Mouse (Mus musculus) urinary bladder, postnatal 4 days (tissue): ENCODE measurements around the gene St6galnac3.

Experiments used
- DNase-seq, 2 experiments: peaks; one replicate each; pipeline ENCODE4 v3.0.0; 2021 to 2022; ENCODE audit warnings: low spot score in 2 of 2

Gene St6galnac3

GRCm38 (mm10) chr3:153287564-153287963 lies 437.4 kb downstream of the St6galnac3 start:
- no peak for DNase-seq

- no peak for DNase-seq
These were observed 437.9 kb downstream of the St6galnac3 start for GRCm38 (mm10) chr3:153287081-153287480.

- DNase-seq = no peak
These were observed 442.7 kb downstream of the St6galnac3 start for GRCm38 (mm10) chr3:153282123-153282765.

DNA sequence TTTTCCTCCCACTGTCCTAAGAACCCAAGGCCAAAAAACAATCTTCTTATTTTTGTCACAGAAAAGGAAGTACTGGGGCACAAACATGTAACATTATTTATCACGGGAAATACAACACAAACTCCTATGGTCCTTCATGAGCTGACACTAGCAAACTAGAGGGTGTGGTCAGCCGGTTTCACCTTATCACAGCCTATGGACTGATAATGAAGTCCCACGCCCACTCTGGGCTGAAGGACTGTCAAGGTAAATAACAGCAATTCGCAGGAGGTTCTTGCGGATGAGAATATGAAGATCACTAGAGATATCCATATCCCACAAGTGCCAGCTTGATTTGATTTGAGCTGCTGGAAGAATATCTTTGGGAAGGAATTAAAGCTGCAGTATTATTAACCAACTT lies 446.7 kb downstream of the St6galnac3 start:
- no peak for DNase-seq

GRCm38 (mm10) chr3:153277389-153277999 lies 447.5 kb downstream of the St6galnac3 start:
- DNase-seq = no peak

GRCm38 (mm10) chr3:153276830-153277388 lies 448.1 kb downstream of the St6galnac3 start:
- DNase-seq = no peak

DNA sequence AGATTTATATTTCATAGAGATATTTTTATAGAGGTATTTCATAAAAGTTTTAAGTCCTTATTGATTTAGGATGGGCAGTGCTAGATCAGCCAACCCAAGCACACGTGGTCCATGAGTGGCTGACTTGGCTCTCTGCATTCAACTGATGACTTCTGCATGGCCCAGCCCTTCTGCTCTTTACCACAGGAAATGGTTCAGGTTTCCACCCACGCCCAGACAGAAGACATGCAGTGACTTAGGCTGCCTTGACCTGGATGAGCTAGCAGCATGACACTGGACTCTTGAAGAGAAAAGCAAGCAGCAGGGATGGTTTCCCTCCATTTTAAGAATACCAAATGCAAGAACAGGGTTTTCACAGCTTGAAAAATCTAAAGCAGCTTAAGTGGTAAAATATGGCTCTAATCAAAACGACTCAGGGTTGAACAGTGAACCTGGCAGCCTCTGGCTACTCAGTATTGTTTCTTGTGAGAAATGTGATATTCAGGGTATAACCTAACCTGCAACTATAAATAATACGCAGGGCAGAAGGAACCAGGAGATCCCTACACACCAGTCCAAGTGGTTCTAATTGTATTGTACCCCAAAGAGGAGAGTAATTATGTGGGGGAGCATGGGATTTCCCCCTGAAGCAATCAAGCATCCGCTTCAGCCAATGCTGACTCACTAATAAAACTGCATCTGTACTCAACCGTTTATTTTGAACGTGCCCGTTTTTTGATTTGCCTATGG lies 448.7 kb downstream of the St6galnac3 start:
- DNase-seq = no peak

GRCm38 (mm10) chr3:153272241-153272640 lies 452.7 kb downstream of the St6galnac3 start:
- DNase-seq = no peak

- DNase-seq = no peak
These were observed 457.6 kb downstream of the St6galnac3 start for GRCm38 (mm10) chr3:153267397-153267796.

- DNase-seq = no peak
These were observed 463.0 kb downstream of the St6galnac3 start for GRCm38 (mm10) chr3:153261985-153262384.

- DNase-seq = no peak
These were observed 464.6 kb downstream of the St6galnac3 start for GRCm38 (mm10) chr3:153260225-153260933.

DNA sequence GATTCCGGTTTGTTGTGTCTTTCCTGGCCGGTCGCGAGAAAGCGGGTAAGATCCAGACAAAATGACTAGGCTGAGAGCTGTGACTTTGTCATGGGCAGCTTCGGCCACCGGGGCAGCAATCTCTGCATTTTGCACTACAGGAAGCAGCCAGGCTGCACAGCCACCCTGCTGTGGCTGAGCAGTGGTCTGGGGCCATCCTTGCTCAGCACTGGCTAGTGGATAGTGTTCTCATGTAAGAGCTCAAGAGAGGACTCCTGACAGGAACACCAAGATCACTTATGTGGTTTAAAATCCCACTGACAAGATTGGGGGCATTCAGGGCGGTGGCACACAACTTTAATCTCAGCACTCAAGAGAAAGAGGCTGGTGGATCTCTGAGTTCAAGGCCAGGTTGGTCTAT lies 469.1 kb downstream of the St6galnac3 start:
- DNase-seq = no peak

- DNase-seq = no peak
These were observed 473.3 kb downstream of the St6galnac3 start for GRCm38 (mm10) chr3:153251653-153252052.

GRCm38 (mm10) chr3:153250598-153251257 lies 474.2 kb downstream of the St6galnac3 start:
- peak; percentile 52 to 71 for DNase-seq

DNA sequence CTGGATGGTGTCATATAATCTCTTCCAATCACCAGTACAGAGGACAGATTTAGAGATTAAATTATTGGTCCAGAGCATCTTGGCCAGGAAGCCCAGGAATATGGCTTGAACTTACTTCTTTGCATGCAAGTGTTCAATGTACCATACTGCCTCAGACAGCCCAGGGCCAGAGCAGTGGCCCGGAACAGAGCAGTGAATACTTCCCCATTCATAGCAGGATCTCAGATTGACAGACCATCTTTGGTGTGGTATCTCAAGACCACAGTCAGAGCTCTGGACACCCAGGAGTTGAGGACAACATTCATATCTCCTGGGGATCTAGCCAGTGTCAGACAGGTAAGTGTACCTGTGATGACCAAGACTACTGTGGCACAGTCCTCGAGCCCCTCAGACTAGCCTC lies 476.1 kb downstream of the St6galnac3 start:
- no peak for DNase-seq

DNA sequence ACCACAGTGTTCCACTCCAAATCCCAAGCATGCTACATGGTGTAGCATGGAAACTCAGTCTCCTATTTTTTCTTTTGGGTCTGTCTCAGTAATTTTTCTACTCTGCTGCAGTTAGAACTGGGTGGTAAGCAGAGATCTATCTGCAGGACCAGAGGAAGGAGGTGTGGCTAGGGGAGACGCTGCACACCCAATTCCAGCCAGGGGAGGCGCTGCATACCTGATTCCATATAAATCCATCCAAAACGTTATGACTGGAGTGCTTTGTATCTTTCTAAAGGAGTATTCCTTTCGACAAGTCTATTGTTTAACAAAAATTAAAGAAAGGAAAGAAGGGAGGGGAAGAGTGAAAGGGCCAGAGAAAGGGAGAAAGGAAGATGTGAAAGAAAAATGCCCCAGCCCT lies 476.9 kb downstream of the St6galnac3 start:
- no peak for DNase-seq

DNA sequence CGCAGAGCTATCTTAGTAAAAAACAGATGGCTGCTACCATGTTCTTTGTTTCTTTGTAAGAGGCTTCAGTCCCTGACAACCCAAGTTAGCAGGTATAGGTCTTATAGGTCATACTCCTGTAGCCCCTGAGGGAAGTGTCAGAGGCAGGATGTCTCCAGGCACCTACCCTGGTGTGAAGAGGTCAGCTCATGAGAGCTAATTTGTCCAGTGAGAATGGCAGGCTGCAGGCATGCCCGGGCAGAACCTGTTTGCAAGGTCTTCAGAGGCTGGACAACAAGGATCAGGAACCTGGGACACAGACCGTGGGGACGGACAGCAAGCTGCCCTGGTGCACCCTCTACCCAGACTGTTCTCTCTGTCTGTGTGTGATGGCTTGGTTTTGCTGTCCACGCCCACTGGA lies 482.4 kb downstream of the St6galnac3 start:
- DNase-seq = no peak

DNA sequence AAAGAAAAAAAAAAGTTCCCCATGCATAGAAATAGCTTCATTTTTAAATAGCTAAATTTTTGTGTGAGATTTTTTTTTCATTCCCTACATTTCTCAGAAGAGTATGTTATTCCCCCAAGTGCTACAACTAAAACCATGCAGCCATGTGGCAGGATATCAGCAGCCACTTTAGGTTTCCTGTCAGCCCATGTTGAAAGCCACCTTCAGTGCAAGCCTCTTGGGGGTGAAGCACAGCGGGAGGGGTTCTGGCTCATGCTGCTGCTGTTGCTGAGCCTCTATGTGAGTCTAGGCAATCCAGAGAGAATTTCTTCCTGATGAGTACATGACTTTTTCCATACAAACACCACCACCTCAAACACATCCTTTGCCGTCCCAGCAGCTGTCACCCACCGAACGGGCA lies 483.8 kb downstream of the St6galnac3 start:
- no peak for DNase-seq

- DNase-seq = no peak
These were observed 484.6 kb downstream of the St6galnac3 start for GRCm38 (mm10) chr3:153240366-153240765.

- DNase-seq = no peak
These were observed 486.6 kb downstream of the St6galnac3 start for GRCm38 (mm10) chr3:153238381-153238780.

- no peak for DNase-seq
These were observed 488.7 kb downstream of the St6galnac3 start for GRCm38 (mm10) chr3:153236262-153236661.
